Mouse (Mus musculus) bone marrow macrophage, adult 2 months (primary cell): ENCODE results near the gene Ppy.

Experiments
- CTCF ChIP-seq: IDR thresholded peaks from 2 replicates; pipeline ENCODE4 v1.5.1; 2012; ENCODE audit warnings: low read depth, mild to moderate bottlenecking, low read length, moderate library complexity
- POLR2A ChIP-seq: IDR thresholded peaks from 2 replicates; pipeline ENCODE4 v1.6.1; 2012; ENCODE audit warnings: mild to moderate bottlenecking, low read depth, low read length, borderline replicate concordance

DNA sequence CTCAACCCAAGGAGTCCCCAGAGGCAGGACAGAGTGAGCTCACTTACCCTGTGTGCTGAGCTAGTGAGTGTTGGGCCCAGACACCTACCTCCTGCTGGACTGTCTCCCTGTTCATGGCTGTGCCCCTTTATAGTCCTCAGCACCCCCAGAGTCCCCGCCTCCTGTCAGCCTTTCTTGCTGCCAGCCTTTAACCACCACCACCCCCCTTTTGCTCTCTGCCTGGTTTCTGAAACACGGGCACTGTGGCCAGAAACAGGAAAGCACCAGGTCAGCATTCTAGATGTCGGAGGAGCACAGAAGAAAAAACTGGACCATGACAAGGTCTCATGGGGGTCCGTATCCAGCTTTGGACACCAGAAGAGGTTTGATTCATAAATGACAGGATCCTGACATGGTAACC is at the start of gene Ppy:
- TF ChIP-seq POLR2A = no peak
- TF ChIP-seq CTCF = no peak
